Mouse (Mus musculus) heart, embryonic 16.5 days (tissue): ENCODE measurements around the gene Tnr. TPM values are rescaled to one million over a fixed set of nuclear protein-coding genes. Genes with fewer than 3 reads are reported as not detected.
A peak's percentile ranks its signal among the peaks of the same experiment; 100 is the strongest.

Experiments
- ATAC-seq: fragments of 200-750 bp; cut with Nextera tagmentation; replicated peaks from 2 replicates; pipeline ENCODE4 v1.8.0; 2017; ENCODE audit warnings: moderate number of reproducible peaks; ENCODE audit not compliant: insufficient read depth, low FRiP score; ENCODE audit errors: extremely low read depth
- H3K27ac ChIP-seq: fragments of 300-500 bp; sonication (generic); 2 replicates; pipeline ENCODE4 v1.5.1; 2014; ENCODE audit warnings: mild to moderate bottlenecking, low read length, control low read depth, moderate library complexity
- H3K27me3 ChIP-seq: fragments of 300-500 bp; sonication (generic); 2 replicates; pipeline ENCODE4 v1.6.1; 2014; ENCODE audit warnings: low read length, mixed read lengths; ENCODE audit not compliant: control insufficient read depth, insufficient read depth
- H3K36me3 ChIP-seq: fragments of 300-500 bp; sonication (generic); 2 replicates; pipeline ENCODE4 v1.6.1; 2014; ENCODE audit not compliant: control insufficient read depth, insufficient read depth
- H3K4me1 ChIP-seq: fragments of 300-500 bp; sonication (generic); 2 replicates; pipeline ENCODE4 v1.6.1; 2014; ENCODE audit warnings: low read length, mixed read lengths; ENCODE audit not compliant: control insufficient read depth, insufficient read depth
- H3K4me2 ChIP-seq: fragments of 300-500 bp; sonication (generic); 2 replicates; pipeline ENCODE4 v1.6.1; 2014; ENCODE audit warnings: low read depth, mild to moderate bottlenecking, control low read depth, low read length
- H3K4me3 ChIP-seq: fragments of 300-500 bp; sonication (generic); 2 replicates; pipeline ENCODE4 v1.5.1; 2014; ENCODE audit warnings: mild to moderate bottlenecking, control low read depth, low read length
- H3K9ac ChIP-seq: fragments of 300-500 bp; sonication (generic); 2 replicates; pipeline ENCODE4 v1.6.1; 2014; ENCODE audit warnings: low read length, control low read depth
- H3K9me3 ChIP-seq: fragments of 300-500 bp; sonication (generic); replicated peaks from 2 replicates; pipeline ENCODE4 v1.6.1; 2016; ENCODE audit warnings: low read length; ENCODE audit not compliant: control insufficient read depth
- WGBS: fragments of 180-500 bp; shearing (Covaris S2); extraction: QIAGEN DNeasy Blood & Tissue Kit; methylation state at CpG from one replicate; pipeline ENCODE4 v1.1.7; 2014; 5-methylcytosine and 5-hydroxymethylcytosine counted together
- polyA plus RNA-seq: library from polyadenylated mRNA; unstranded; fragments of >200 nt; fragmentation: Nextera tagmentation; extraction: Ambion mirVana; gene quantifications from 2 replicates; pipeline ENCODE4 v1.2.1, GENCODE M21; 2015

Gene Tnr
- polyA plus RNA-seq, 1 experiment from 2014 or later, result 0.32 TPM

- 50% methylated on average over 1 of the region's 1 CpGs for WGBS
- H3K4me3 ChIP-seq, result no peak overlapping the region
- no peaks in the 10 kb centered on the region for H3K9me3 ChIP-seq
- H3K36me3 ChIP-seq, result no peaks in the 10 kb centered on the region
- H3K9ac ChIP-seq, result no peak overlapping the region
- peaks cover 4% of the 10 kb centered on the region; the same call in 1 of the 2 replicates for H3K4me1 ChIP-seq
- H3K27me3 ChIP-seq, result peaks cover under 1% of the 10 kb centered on the region
- no peak overlapping the region for H3K4me2 ChIP-seq
- ATAC-seq, result no peak
- no peak overlapping the region for H3K27ac ChIP-seq
These were observed 4.4 kb upstream of the Tnr start for GRCm38 (mm10) chr1:159519206-159519605.

- Histone ChIP-seq H3K9ac (no peak overlapping the region), H3K4me2 (no peak overlapping the region), H3K9me3 (no peaks in the 10 kb centered on the region), H3K27ac (no peak overlapping the region), H3K36me3 (no peaks in the 10 kb centered on the region), H3K4me3 (no peak overlapping the region), H3K27me3 (peaks cover 14% of the 10 kb centered on the region), H3K4me1 (peaks cover under 1% of the 10 kb centered on the region; the same call in 1 of the 2 replicates)
- ATAC-seq, result no peak
- WGBS, result 57% methylated on average over 2 of the region's 2 CpGs
These were observed 500 bp upstream of the Tnr start for GRCm38 (mm10) chr1:159523069-159523468.

GRCm38 (mm10) chr1:159524051-159524549, 531 bp downstream of the Tnr start:
- H3K4me2 ChIP-seq, result peak overlapping the region; percentile 44; the same call in 1 of the 2 replicates
- H3K27me3 ChIP-seq, result peaks cover 14% of the 10 kb centered on the region
- WGBS, result 1% methylated on average over 18 of the region's 18 CpGs
- no peaks in the 10 kb centered on the region for H3K36me3 ChIP-seq
- H3K9ac ChIP-seq, result no peak overlapping the region
- H3K9me3 ChIP-seq, result no peaks in the 10 kb centered on the region
- no peak overlapping the region for H3K4me3 ChIP-seq
- no peak for ATAC-seq
- H3K27ac ChIP-seq, result no peak overlapping the region
- no peaks in the 10 kb centered on the region for H3K4me1 ChIP-seq

DNA sequence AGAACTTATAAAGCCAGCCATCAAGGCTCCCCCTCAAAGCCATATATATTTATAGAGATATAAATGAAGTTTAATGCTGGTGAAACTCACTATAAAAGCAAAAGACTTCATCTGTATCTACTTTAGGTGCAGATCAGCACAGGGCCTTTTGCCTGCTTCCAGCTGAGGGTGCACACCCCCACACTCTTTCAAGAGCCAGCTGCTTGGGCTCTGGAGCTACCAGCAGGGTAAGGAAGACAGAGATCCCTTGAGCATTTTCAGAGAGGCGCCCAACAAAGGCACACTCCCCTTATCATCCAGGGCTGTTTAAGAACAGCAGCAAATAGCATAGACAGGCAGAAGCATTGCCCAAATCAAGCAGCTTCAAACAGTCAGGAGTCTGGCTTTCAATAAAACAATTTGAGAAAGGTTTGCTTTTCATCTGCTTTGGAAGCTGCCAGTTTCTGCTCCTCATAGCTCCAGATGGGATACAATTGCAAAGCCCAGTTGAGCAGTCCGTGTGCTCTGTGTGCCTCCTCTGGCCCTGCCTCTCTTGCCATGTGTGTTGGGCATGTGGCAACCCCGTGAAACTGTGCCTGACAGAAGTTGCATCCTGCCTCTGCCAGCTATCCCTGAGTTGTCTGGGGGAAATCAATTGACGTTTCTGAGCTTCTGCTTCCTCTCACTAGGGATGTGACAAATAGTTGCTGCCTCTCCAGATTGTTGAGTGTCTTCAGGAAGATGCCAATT, 9.4 kb downstream of the Tnr start:
- H3K9me3 ChIP-seq, result no peaks in the 10 kb centered on the region
- H3K9ac ChIP-seq, result no peak overlapping the region
- H3K4me2 ChIP-seq, result no peak overlapping the region
- no peak overlapping the region for H3K27ac ChIP-seq
- ATAC-seq, result no peak
- WGBS, result 33% methylated on average over 4 of the region's 4 CpGs
- no peaks in the 10 kb centered on the region for H3K27me3 ChIP-seq
- H3K36me3 ChIP-seq, result no peaks in the 10 kb centered on the region
- H3K4me1 ChIP-seq, result no peaks in the 10 kb centered on the region
- H3K4me3 ChIP-seq, result no peak overlapping the region

GRCm38 (mm10) chr1:159535582-159535981, 12.0 kb downstream of the Tnr start:
- no peak overlapping the region for H3K27ac ChIP-seq
- no peak overlapping the region for H3K4me2 ChIP-seq
- no peaks in the 10 kb centered on the region for H3K4me1 ChIP-seq
- H3K27me3 ChIP-seq, result no peaks in the 10 kb centered on the region
- H3K9me3 ChIP-seq, result no peaks in the 10 kb centered on the region
- H3K36me3 ChIP-seq, result no peaks in the 10 kb centered on the region
- no peak for ATAC-seq
- H3K4me3 ChIP-seq, result no peak overlapping the region
- H3K9ac ChIP-seq, result no peak overlapping the region
- WGBS, result 6% methylated on average over 4 of the region's 4 CpGs

DNA sequence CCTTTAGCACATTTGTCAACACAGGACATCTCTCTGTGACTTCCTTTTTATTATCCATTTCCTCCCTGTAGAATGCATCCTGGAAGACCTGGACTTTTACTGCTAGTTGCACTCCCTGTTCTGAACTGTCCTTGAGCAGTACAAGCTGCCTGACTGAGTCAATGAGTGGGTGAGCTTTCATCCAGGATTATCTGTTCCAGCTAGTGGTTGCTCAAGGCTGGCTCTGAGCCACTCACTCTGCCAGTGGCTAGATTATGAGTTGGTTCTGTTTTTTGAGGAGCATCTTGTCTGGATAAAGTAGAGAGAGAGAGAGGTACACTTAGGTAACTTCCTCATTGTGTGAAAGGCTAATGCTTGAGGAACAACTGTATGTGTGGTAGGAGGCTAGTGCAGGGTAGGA, 14.0 kb downstream of the Tnr start:
- no peaks in the 10 kb centered on the region for H3K36me3 ChIP-seq
- ATAC-seq, result no peak
- no peak overlapping the region for H3K4me2 ChIP-seq
- H3K4me1 ChIP-seq, result no peaks in the 10 kb centered on the region
- no peak overlapping the region for H3K9ac ChIP-seq
- H3K4me3 ChIP-seq, result no peak overlapping the region
- H3K9me3 ChIP-seq, result no peaks in the 10 kb centered on the region
- H3K27ac ChIP-seq, result no peak overlapping the region
- no peaks in the 10 kb centered on the region for H3K27me3 ChIP-seq

- no peak for ATAC-seq
- H3K4me3 ChIP-seq, result no peak overlapping the region
- H3K27ac ChIP-seq, result no peak overlapping the region
- H3K36me3 ChIP-seq, result no peaks in the 10 kb centered on the region
- no peaks in the 10 kb centered on the region for H3K27me3 ChIP-seq
- 44% methylated on average over 7 of the region's 7 CpGs for WGBS
- H3K9me3 ChIP-seq, result no peaks in the 10 kb centered on the region
- H3K9ac ChIP-seq, result no peak overlapping the region
- no peaks in the 10 kb centered on the region for H3K4me1 ChIP-seq
- H3K4me2 ChIP-seq, result no peak overlapping the region
These were observed 14.5 kb downstream of the Tnr start for GRCm38 (mm10) chr1:159538076-159538475.

DNA sequence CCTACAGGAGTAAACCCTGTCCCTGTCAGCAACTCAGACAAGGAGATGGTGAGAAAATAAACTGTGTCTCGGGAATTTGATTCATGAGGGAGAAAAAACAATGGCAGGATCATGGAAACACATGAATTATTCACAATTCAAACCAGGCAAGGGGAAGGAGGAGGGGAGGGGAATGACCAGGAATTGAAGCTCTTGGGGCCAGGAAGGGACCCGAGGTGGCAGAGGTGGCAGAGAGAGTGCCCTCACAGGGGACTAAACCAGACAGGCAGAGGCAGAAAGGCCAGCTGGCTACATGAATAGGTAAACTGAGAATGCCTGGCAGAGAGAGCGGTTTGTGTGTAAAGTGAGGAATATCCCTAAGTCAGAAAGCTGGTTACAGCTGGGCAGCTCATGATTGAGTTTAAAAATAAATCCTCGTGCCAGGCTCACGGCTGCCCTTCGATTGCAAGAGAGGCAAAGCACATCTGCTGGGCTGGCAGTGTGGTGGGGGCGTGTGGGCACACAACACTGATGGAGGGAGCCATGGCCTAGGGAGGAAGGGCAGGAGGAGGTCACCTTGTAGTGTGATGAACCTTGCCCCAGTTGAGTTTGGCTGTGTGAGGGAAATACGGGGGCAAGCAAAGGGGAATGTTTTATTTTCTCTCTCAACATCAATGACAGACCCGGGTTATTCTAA, 22.0 kb downstream of the Tnr start:
- H3K4me3 ChIP-seq, result no peak overlapping the region
- H3K36me3 ChIP-seq, result no peaks in the 10 kb centered on the region
- no peak for ATAC-seq
- no peaks in the 10 kb centered on the region for H3K27me3 ChIP-seq
- no peak overlapping the region for H3K27ac ChIP-seq
- WGBS, result 59% methylated on average over 9 of the region's 9 CpGs
- H3K4me1 ChIP-seq, result no peaks in the 10 kb centered on the region
- no peak overlapping the region for H3K9ac ChIP-seq
- H3K9me3 ChIP-seq, result no peaks in the 10 kb centered on the region
- no peak overlapping the region for H3K4me2 ChIP-seq

DNA sequence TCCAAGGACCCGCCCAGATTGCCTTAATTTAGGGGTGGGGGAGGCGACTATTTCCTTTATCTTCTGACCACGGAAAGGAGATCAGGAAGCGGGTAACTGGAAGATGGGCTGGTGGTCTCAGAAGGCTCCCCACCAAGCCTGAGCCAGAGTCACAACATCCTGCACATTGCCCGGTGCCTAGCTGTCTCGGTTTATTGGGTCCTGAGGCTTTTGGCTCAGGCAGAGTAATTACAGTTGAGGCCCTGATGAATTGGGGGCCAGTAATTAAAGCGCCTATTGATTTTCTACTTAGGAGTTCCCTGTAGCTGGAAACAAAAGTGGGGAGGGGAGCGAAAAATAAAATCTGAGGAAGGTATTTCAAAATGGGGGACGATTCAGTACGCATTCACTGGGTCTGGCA, 27.5 kb downstream of the Tnr start:
- Histone ChIP-seq H3K27ac (no peak overlapping the region), H3K9ac (no peak overlapping the region), H3K4me1 (no peaks in the 10 kb centered on the region), H3K4me2 (no peak overlapping the region), H3K36me3 (no peaks in the 10 kb centered on the region), H3K4me3 (no peak overlapping the region), H3K27me3 (0 out of 2 replicates have a peak, but pooled peaks cover 3% of the 10 kb centered on the region), H3K9me3 (no peaks in the 10 kb centered on the region)
- ATAC-seq, result no peak
- WGBS, result 70% methylated on average over 10 of the region's 10 CpGs
